Mouse (Mus musculus): Measurements from ENCODE around the gene Tnfaip8l3.

Gene Tnfaip8l3

GRCm38 (mm10) chr9:54068032-54068649, at the start of gene Tnfaip8l3:
Tnfaip8l3 (minus strand) TSS chr9:54068388.
- in situ Hi-C loops (cut with MboI, MseI): no loop called here

- in situ Hi-C loops (cut with MboI, MseI): no loop called here
These were observed 44.5 kb upstream of the Tnfaip8l3 start for GRCm38 (mm10) chr9:54112726-54113125.

- in situ Hi-C loops (cut with MboI, MseI): no loop called here
These were observed 30.4 kb upstream of the Tnfaip8l3 start for GRCm38 (mm10) chr9:54098636-54099035.

GRCm38 (mm10) chr9:54097091-54097490, 28.9 kb upstream of the Tnfaip8l3 start:
- in situ Hi-C loops (cut with MboI, MseI): no loop called here

GRCm38 (mm10) chr9:54084245-54084644, 16.1 kb upstream of the Tnfaip8l3 start:
- in situ Hi-C loops (cut with MboI, MseI): no loop called here

GRCm38 (mm10) chr9:54077740-54078139, 9.6 kb upstream of the Tnfaip8l3 start:
- in situ Hi-C loops (cut with MboI, MseI): no loop called here

GRCm38 (mm10) chr9:54074901-54075300, 6.7 kb upstream of the Tnfaip8l3 start:
- in situ Hi-C loops (cut with MboI, MseI): no loop called here

GRCm38 (mm10) chr9:54073688-54074087, 5.5 kb upstream of the Tnfaip8l3 start:
- in situ Hi-C loops (cut with MboI, MseI): no loop called here

GRCm38 (mm10) chr9:54071474-54072095, 3.4 kb upstream of the Tnfaip8l3 start:
- in situ Hi-C loops (cut with MboI, MseI): no loop called here

GRCm38 (mm10) chr9:54069204-54069603, 1.0 kb upstream of the Tnfaip8l3 start:
- in situ Hi-C loops (cut with MboI, MseI): no loop called here

GRCm38 (mm10) chr9:54068777-54069176, 589 bp upstream of the Tnfaip8l3 start:
- in situ Hi-C loops (cut with MboI, MseI): no loop called here

GRCm38 (mm10) chr9:54067642-54068031, 551 bp downstream of the Tnfaip8l3 start:
- in situ Hi-C loops (cut with MboI, MseI): no loop called here

- in situ Hi-C loops (cut with MboI, MseI): no loop called here
These were observed 3.4 kb downstream of the Tnfaip8l3 start for GRCm38 (mm10) chr9:54064836-54065235.

- in situ Hi-C loops (cut with MboI, MseI): no loop called here
These were observed 4.5 kb downstream of the Tnfaip8l3 start for GRCm38 (mm10) chr9:54063655-54064054.

GRCm38 (mm10) chr9:54061666-54062065, 6.5 kb downstream of the Tnfaip8l3 start:
- in situ Hi-C loops (cut with MboI, MseI): no loop called here

- in situ Hi-C loops (cut with MboI, MseI): no loop called here
These were observed 16.7 kb downstream of the Tnfaip8l3 start for GRCm38 (mm10) chr9:54051298-54052068.

- in situ Hi-C loops (cut with MboI, MseI): loop anchor here (25.0 kb wide), 1 partner anchor 1362 kb away; the partner anchor contains the start of gene AI593442
These were observed 19.2 kb downstream of the Tnfaip8l3 start for GRCm38 (mm10) chr9:54048978-54049377.

GRCm38 (mm10) chr9:54043067-54043466, 25.1 kb downstream of the Tnfaip8l3 start:
- in situ Hi-C loops (cut with MboI, MseI): loop anchor here (25.0 kb wide), 1 partner anchor 1356 kb away; the partner anchor contains the start of gene AI593442

- in situ Hi-C loops (cut with MboI, MseI): loop anchor here (25.0 kb wide), 1 partner anchor 1350 kb away; the partner anchor contains the start of gene AI593442
These were observed 30.5 kb downstream of the Tnfaip8l3 start for GRCm38 (mm10) chr9:54037717-54038116.

GRCm38 (mm10) chr9:54034691-54035090, 33.5 kb downstream of the Tnfaip8l3 start:
- in situ Hi-C loops (cut with MboI, MseI): loop anchor here (25.0 kb wide), 1 partner anchor 1347 kb away; the partner anchor contains the start of gene AI593442

GRCm38 (mm10) chr9:54022795-54023194, 45.4 kb downstream of the Tnfaip8l3 start:
- in situ Hi-C loops (cut with MboI, MseI): no loop called here

GRCm38 (mm10) chr9:53994528-53994927, 73.7 kb downstream of the Tnfaip8l3 start:
- in situ Hi-C loops (cut with MboI, MseI): loop anchor here (5.0 to 25.0 kb wide), 2 partner anchors 423 to 668 kb away; partner anchors contain the start of gene Acsbg1
